Mouse (Mus musculus) right cerebral cortex, postnatal 25 days (tissue): ENCODE measurements at regions not wholly inside any gene's neighbourhood (a gene's known extent, or its start where the extent isn't known, plus 50 kb on each side); places are given as distances from the start of the nearest gene placed in this dataset.

Source experiments
- DNase-seq: peaks from one replicate; pipeline ENCODE4 v3.0.0; 2022

GRCm38 (mm10) chr2:47424910-47425309 is 1389.0 kb upstream of the Acvr2a start:
- DNase-seq = peak; percentile 2

GRCm38 (mm10) chr2:47429843-47430242 is 1384.1 kb upstream of the Acvr2a start:
- DNase-seq = no peak

GRCm38 (mm10) chr2:47466043-47466442 is 1347.9 kb upstream of the Acvr2a start:
- no peak for DNase-seq

- peak; percentile 10 for DNase-seq
These were observed 1321.9 kb upstream of the Acvr2a start for GRCm38 (mm10) chr2:47491874-47492539.
